Mouse (Mus musculus): ENCODE data around the gene Wdr61.

GRCm38 (mm10) chr9:54717527-54717926, 16.8 kb downstream of the Wdr61 start:
- no peak for TF ChIP-seq CTCF (IDR thresholded peaks at IDR 0.05; ENCODE audit: low read depth)
- no peak for TF ChIP-seq EP300 (IDR thresholded peaks at IDR 0.05; ENCODE audit: low read depth)

Data from liver, embryonic 14.5 days (tissue).